Mouse (Mus musculus) lung, postnatal 0 days (tissue): ENCODE measurements around the gene Lrrc19. TPM values are rescaled to one million over a fixed set of nuclear protein-coding genes. Genes with fewer than 3 reads are reported as not detected.
A peak's percentile ranks its signal among the peaks of the same experiment; 100 is the strongest.
"Not testable (repeated sequence)": the region's sequence is repeated elsewhere in the genome, so short reads cannot be mapped to it uniquely, and the experiment has no call there.

Experiments used
- ATAC-seq: fragments of 200-750 bp; cut with Nextera tagmentation; 2 replicates; pipeline ENCODE4 v1.8.0; 2017; ENCODE audit warnings: moderate library complexity
- DNase-seq: peaks from one replicate; pipeline ENCODE4 v3.0.0-alpha.2; 2016; ENCODE audit warnings: low spot score
- H3K27ac ChIP-seq: fragments of 300-500 bp; sonication (generic); 2 replicates; pipeline ENCODE4 v1.5.1; 2014; ENCODE audit warnings: antibody characterized with exemption, mild to moderate bottlenecking, low read length, mixed read lengths
- H3K27me3 ChIP-seq: fragments of 300-500 bp; sonication (generic); replicated peaks from 2 replicates; pipeline ENCODE4 v1.6.1; 2014; ENCODE audit warnings: low read length, mixed read lengths; ENCODE audit not compliant: insufficient read depth
- H3K36me3 ChIP-seq: fragments of 300-500 bp; sonication (generic); 2 replicates; pipeline ENCODE4 v1.6.1; 2014; ENCODE audit warnings: low read length, mixed read lengths; ENCODE audit not compliant: insufficient read depth
- H3K4me1 ChIP-seq: fragments of 300-500 bp; sonication (generic); 2 replicates; pipeline ENCODE4 v1.6.1; 2014; ENCODE audit warnings: antibody characterized with exemption, low read depth, low read length, mixed read lengths; ENCODE audit not compliant: insufficient read depth
- H3K4me2 ChIP-seq: fragments of 300-500 bp; sonication (generic); replicated peaks from 2 replicates; pipeline ENCODE4 v1.6.1; 2014; ENCODE audit warnings: low read depth, mild to moderate bottlenecking, low read length, moderate library complexity, mixed read lengths
- H3K4me3 ChIP-seq: fragments of 300-500 bp; sonication (generic); 2 replicates; pipeline ENCODE4 v1.5.1; 2014; ENCODE audit warnings: low read depth, low read length
- H3K9ac ChIP-seq: fragments of 300-500 bp; sonication (generic); replicated peaks from 2 replicates; pipeline ENCODE4 v1.6.1; 2014; ENCODE audit warnings: low read depth, mild to moderate bottlenecking
- H3K9me3 ChIP-seq: fragments of 300-500 bp; sonication (generic); 2 replicates; pipeline ENCODE4 v1.6.1; 2016; ENCODE audit warnings: low read length, mixed read lengths
- CTCF ChIP-seq: IDR thresholded peaks from 2 replicates; pipeline ENCODE4 v1.5.1; 2016; ENCODE audit warnings: antibody characterized with exemption, mild to moderate bottlenecking
- EP300 ChIP-seq: IDR thresholded peaks from 2 replicates; pipeline ENCODE4 v1.6.1; 2016; ENCODE audit warnings: antibody characterized with exemption, mild to moderate bottlenecking, control low read depth
- WGBS: fragments of 180-500 bp; shearing (Covaris S2); extraction: QIAGEN DNeasy Blood & Tissue Kit; methylation state at CpG from one replicate; pipeline ENCODE4 v1.1.7; 2014; 5-methylcytosine and 5-hydroxymethylcytosine counted together
- polyA plus RNA-seq: library from polyadenylated mRNA; unstranded; fragments of >200 nt; fragmentation: Nextera tagmentation; extraction: Ambion mirVana; gene quantifications from 2 replicates; pipeline ENCODE4 v1.2.1, GENCODE M21; 2015

The Lrrc19 gene
- polyA plus RNA-seq, 1 experiment from 2014 or later = 0.13 TPM

DNA sequence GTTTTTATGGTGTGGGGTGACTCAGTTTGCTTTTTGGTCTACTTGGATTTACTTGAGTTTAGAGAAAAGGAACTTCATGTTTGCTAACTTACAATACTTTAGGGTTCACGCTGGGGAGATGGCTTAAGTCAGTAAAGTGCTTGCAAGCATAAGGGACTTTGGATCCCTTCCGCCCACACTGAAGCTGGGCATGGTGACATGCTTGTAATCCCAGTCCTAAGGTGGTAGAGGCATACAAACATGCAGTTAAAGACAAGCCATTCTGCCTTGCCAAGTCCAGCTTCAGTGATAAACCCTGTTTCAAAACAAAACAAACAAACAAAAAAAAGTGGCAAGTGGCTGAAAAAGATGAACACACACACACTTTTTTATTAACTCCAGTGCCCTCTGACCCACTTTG lies 31.2 kb upstream of the Lrrc19 start:
- Histone ChIP-seq H3K4me2 (no peak overlapping the region), H3K4me3 (no peak overlapping the region), H3K9ac (no peak overlapping the region), H3K9me3 (no peaks in the 10 kb centered on the region), H3K27ac (no peak overlapping the region), H3K27me3 (no peaks in the 10 kb centered on the region), H3K4me1 (no peaks in the 10 kb centered on the region), H3K36me3 (no peaks in the 10 kb centered on the region)
- WGBS = 85% methylated on average over 2 of the region's 2 CpGs
- ATAC-seq (no peak), DNase-seq (no peak)
- TF ChIP-seq EP300 = no peak
- TF ChIP-seq CTCF = no peak

DNA sequence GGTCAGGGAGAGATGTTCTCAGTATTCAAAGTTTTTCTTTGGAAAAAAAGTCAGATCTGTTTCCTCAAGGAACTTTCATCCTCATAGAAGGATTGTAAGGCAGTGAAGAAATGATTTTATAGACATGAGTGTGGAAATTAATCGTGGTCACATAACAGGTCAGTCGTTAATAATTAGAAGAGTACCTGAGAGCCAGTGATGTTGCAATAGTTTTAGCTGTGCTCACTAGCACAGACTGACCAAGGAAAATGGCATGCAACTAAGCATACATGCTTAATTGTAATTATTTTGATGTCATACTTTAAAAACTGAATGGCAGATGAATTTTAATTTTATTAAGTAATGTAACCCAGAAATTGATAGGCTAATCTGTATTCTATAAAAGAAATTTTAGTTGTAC lies 30.7 kb upstream of the Lrrc19 start:
- no peaks in the 10 kb centered on the region for H3K4me1 ChIP-seq
- ATAC-seq = no peak
- no peak for DNase-seq
- H3K4me2 ChIP-seq = no peak overlapping the region
- H3K4me3 ChIP-seq = no peak overlapping the region
- no peak overlapping the region for H3K27ac ChIP-seq
- no peaks in the 10 kb centered on the region for H3K27me3 ChIP-seq
- no peaks in the 10 kb centered on the region for H3K36me3 ChIP-seq
- H3K9ac ChIP-seq = no peak overlapping the region
- 79% methylated on average over 2 of the region's 2 CpGs for WGBS
- TF ChIP-seq EP300 (no peak), CTCF (no peak)
- no peaks in the 10 kb centered on the region for H3K9me3 ChIP-seq

DNA sequence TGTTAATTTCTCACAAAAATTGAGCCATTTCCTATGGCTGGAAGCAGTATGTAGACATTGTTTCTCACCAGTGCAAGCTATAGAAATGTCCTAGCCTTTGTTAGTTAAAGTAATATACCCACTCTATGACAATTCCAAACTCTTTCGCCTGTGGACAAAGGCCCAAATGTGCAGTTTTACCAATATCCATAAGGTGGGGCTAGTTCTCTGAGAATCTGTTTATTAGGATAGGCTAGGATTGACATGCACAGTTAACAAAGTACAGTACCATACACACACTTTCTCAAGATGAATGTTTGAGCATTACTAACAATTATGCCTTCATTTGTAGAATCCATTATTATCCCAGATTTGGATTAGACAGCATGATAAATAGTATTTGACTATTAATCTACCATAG lies 19.8 kb upstream of the Lrrc19 start:
- 17% methylated on average over 1 of the region's 1 CpGs for WGBS
- peak; percentile 68 for DNase-seq
- TF ChIP-seq EP300 = no peak
- peak; percentile 88 for TF ChIP-seq CTCF

DNA sequence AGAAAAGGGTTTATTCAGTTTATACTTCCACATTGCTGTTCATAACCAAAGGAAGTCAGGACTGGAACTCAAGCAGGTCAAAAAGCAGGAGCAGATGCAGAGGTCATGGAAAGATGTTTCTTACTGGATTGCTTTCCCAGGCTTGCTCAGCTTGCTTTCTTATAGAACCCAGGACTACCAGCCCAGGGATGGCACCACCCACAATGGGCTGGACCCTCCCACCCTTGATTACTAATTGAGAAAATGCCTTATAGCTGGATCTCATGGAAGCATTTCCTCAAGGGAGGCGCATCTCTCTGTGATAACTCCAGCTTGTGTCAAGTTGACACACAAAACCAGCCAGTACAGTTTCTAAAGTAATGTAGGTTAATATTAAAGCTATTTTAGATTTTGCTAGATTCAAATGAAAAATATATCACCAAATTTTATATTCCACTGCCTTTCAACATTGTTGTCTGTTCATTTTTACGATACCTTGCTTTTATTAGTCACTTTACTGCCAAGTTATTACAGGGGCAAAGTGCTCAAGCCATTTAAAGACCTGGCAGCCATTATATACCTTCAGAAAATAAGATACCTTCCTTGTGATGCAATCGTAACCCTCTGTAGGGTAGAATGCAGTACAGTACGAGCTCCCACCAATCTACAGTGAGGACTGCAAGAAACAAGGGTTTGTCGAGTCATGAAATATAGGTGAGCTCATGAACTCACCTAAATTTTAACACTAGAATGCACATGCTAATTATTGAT lies 657 bp upstream of the Lrrc19 start:
- not testable (repeated sequence) for H3K27ac ChIP-seq, H3K9me3 ChIP-seq, H3K4me1 ChIP-seq, H3K9ac ChIP-seq, ATAC-seq, H3K36me3 ChIP-seq, H3K27me3 ChIP-seq, DNase-seq, H3K4me2 ChIP-seq, H3K4me3 ChIP-seq
- 91% methylated on average over 5 of the region's 5 CpGs for WGBS

More for the DNA sequence above, 19.8 kb upstream of the Lrrc19 start:
- peak; percentile 64 for ATAC-seq
- H3K27ac ChIP-seq = no peak overlapping the region
- H3K9ac ChIP-seq = no peak overlapping the region
- no peak overlapping the region for H3K4me2 ChIP-seq
- no peak overlapping the region for H3K4me3 ChIP-seq
- H3K27me3 ChIP-seq = no peaks in the 10 kb centered on the region
- no peaks in the 10 kb centered on the region for H3K9me3 ChIP-seq
- H3K4me1 ChIP-seq = no peaks in the 10 kb centered on the region
- no peaks in the 10 kb centered on the region for H3K36me3 ChIP-seq

DNA sequence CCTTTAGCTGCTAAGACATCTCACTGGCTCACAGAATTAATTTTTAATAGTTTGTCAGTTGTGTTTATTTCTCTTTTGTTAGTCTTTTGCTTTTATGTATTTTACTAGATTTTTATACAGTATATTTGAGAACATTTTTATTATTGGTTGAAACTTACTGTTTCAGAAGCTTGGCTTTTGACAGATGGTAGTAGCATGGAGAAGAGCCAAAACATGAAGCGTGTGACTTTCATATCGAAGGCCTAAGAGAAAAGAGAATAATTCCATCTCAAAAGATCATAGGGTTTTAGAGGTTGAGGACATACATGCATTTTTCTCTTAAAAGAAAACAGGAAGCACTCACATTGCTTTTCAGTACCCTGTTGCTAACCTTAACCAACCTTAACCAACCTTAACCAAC lies 6.8 kb downstream of the Lrrc19 start:
- Histone ChIP-seq H3K9ac (no peak overlapping the region), H3K4me1 (no peaks in the 10 kb centered on the region), H3K9me3 (no peaks in the 10 kb centered on the region), H3K27ac (no peak overlapping the region), H3K36me3 (no peaks in the 10 kb centered on the region), H3K4me2 (no peak overlapping the region), H3K4me3 (no peak overlapping the region), H3K27me3 (no peaks in the 10 kb centered on the region)
- no peak for ATAC-seq
- 87% methylated on average over 2 of the region's 2 CpGs for WGBS
- TF ChIP-seq CTCF = no peak
- no peak for TF ChIP-seq EP300
- DNase-seq = no peak

DNA sequence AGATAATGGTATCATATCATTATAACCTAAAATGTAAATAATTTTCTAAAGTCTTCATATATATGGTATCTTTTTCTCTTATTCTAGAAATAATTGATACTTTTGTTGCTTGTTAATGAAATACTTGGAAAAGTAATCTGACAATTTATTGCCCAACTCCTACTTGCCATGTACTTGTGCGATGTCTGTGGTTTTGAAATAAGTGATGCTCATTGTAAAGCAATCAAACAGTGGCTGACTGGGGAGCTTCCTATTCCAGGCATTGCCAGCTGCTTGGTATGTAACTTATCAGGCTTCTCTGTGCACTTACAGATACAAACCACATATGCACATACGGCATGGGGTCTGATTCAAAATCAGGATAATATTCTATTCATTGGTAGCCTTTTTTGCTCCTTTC lies 29.9 kb downstream of the Lrrc19 start:
- no peaks in the 10 kb centered on the region for H3K9me3 ChIP-seq
- no peaks in the 10 kb centered on the region for H3K27me3 ChIP-seq
- H3K36me3 ChIP-seq = 0 out of 2 replicates have a peak, but pooled peaks cover 5% of the 10 kb centered on the region
- no peak for ATAC-seq
- WGBS = 70% methylated on average over 2 of the region's 2 CpGs
- no peak for TF ChIP-seq EP300
- no peak for TF ChIP-seq CTCF
- no peak overlapping the region for H3K27ac ChIP-seq
- no peak overlapping the region for H3K4me3 ChIP-seq
- no peak overlapping the region for H3K4me2 ChIP-seq
- H3K9ac ChIP-seq = no peak overlapping the region
- DNase-seq = no peak
- peaks cover under 1% of the 10 kb centered on the region; the same call in 1 of the 2 replicates for H3K4me1 ChIP-seq
